Mouse (Mus musculus) mouse trophoblast stem cell (cell line): ENCODE measurements around the gene Pilra.

ENCODE experiments used
- in situ Hi-C, 2 experiments: fragments of 300-500 bp; cut with MseI, MboI; formaldehyde crosslinking; loops; 2 replicates in 1 of 2; 3 replicates in 1 of 2; pipeline ENCODE4 v1.15.1; 2025

Gene Pilra

GRCm38 (mm10) chr5:137779053-137779933 lies 56.8 kb downstream of the Pilra start:
- in situ Hi-C loops, result no loop called here

GRCm38 (mm10) chr5:137778635-137779034 lies 57.4 kb downstream of the Pilra start, which contains the start of gene Ppp1r35:
Gene Ppp1r35 (plus strand): TSS chr5:137778849.
- in situ Hi-C loops, result no loop called here

GRCm38 (mm10) chr5:137777267-137777845 lies 58.7 kb downstream of the Pilra start:
- in situ Hi-C loops, result no loop called here

- in situ Hi-C loops, result no loop called here
Measured at GRCm38 (mm10) chr5:137776408-137776918, 59.6 kb downstream of the Pilra start.

- in situ Hi-C loops, result no loop called here
Measured at GRCm38 (mm10) chr5:137775587-137776290, 60.3 kb downstream of the Pilra start.

GRCm38 (mm10) chr5:137772755-137773154 lies 63.3 kb downstream of the Pilra start:
- in situ Hi-C loops, result no loop called here
